Mouse (Mus musculus) forebrain, embryonic 14.5 days (tissue): ENCODE data around the gene Itpr2. TPM values are rescaled to one million over a fixed set of nuclear protein-coding genes. Genes with fewer than 3 reads are reported as not detected.

Experiments used
- ATAC-seq: fragments of 200-750 bp; cut with Nextera tagmentation; 2 replicates; pipeline ENCODE4 v1.8.0; 2017; ENCODE audit warnings: mild to moderate bottlenecking, moderate library complexity
- DNase-seq: peaks from one replicate; pipeline ENCODE4 v3.0.0-alpha.2; 2015; ENCODE audit warnings: low spot score
- H3K27ac ChIP-seq: fragments of 300-500 bp; sonication (generic); 2 replicates; pipeline ENCODE4 v1.5.1; 2014; ENCODE audit warnings: low read depth, mild to moderate bottlenecking, control low read depth, low read length, moderate library complexity
- H3K27me3 ChIP-seq: fragments of 300-500 bp; sonication (generic); replicated peaks from 2 replicates; pipeline ENCODE4 v1.6.1; 2014; ENCODE audit warnings: low read length, control low read depth, mixed read lengths; ENCODE audit not compliant: control insufficient read depth, insufficient read depth
- H3K36me3 ChIP-seq: fragments of 300-500 bp; sonication (generic); 2 replicates; pipeline ENCODE4 v1.6.1; 2014; ENCODE audit warnings: low read length, control low read depth; ENCODE audit not compliant: control insufficient read depth, insufficient read depth
- H3K4me1 ChIP-seq: fragments of 300-500 bp; sonication (generic); 2 replicates; pipeline ENCODE4 v1.6.1; 2014; ENCODE audit warnings: antibody characterized with exemption, low read length, control low read depth; ENCODE audit not compliant: control insufficient read depth, insufficient read depth
- H3K4me2 ChIP-seq: fragments of 300-500 bp; sonication (generic); 2 replicates; pipeline ENCODE4 v1.6.1; 2014; ENCODE audit warnings: mild to moderate bottlenecking, control low read depth, low read length
- H3K4me3 ChIP-seq: fragments of 300-500 bp; sonication (generic); 2 replicates; pipeline ENCODE4 v1.5.1; 2014; ENCODE audit warnings: low read depth, low read length, control low read depth
- H3K9ac ChIP-seq: fragments of 300-500 bp; sonication (generic); 2 replicates; pipeline ENCODE4 v1.6.1; 2014; ENCODE audit warnings: mild to moderate bottlenecking, low read length, control low read depth, moderate library complexity
- H3K9me3 ChIP-seq: fragments of 300-500 bp; sonication (generic); replicated peaks from 2 replicates; pipeline ENCODE4 v1.6.1; 2016; ENCODE audit warnings: low read length, control low read depth, mixed read lengths; ENCODE audit not compliant: control insufficient read depth
- WGBS: fragments of 180-500 bp; shearing (Covaris S2); extraction: QIAGEN DNeasy Blood & Tissue Kit; methylation state at CpG from one replicate; pipeline ENCODE4 v1.1.7; 2014; 5-methylcytosine and 5-hydroxymethylcytosine counted together
- polyA plus RNA-seq: library from polyadenylated mRNA; unstranded; fragments of >200 nt; fragmentation: Nextera tagmentation; extraction: Ambion mirVana; gene quantifications from 2 replicates; pipeline ENCODE4 v1.2.1, GENCODE M21; 2014

Gene Itpr2
- polyA plus RNA-seq, 1 experiment from 2014 or later: 2.4 TPM

GRCm38 (mm10) chr6:146185532-146185931 is 316.5 kb downstream of the Itpr2 start:
- no peaks in the 10 kb centered on the region for H3K27me3 ChIP-seq
- DNase-seq (no peak), ATAC-seq (no peak)
- no peak overlapping the region for H3K9ac ChIP-seq
- no peaks in the 10 kb centered on the region for H3K36me3 ChIP-seq
- H3K27ac ChIP-seq: no peak overlapping the region
- 92% methylated on average over 2 of the region's 2 CpGs for WGBS
- no peak overlapping the region for H3K4me3 ChIP-seq
- H3K4me2 ChIP-seq: no peak overlapping the region
- no peaks in the 10 kb centered on the region for H3K4me1 ChIP-seq
- H3K9me3 ChIP-seq: no peaks in the 10 kb centered on the region

- H3K4me3 ChIP-seq: no peak overlapping the region
- ATAC-seq (no peak), DNase-seq (no peak)
- H3K36me3 ChIP-seq: no peaks in the 10 kb centered on the region
- no peaks in the 10 kb centered on the region for H3K9me3 ChIP-seq
- no peak overlapping the region for H3K4me2 ChIP-seq
- no peak overlapping the region for H3K27ac ChIP-seq
- H3K9ac ChIP-seq: no peak overlapping the region
- no peaks in the 10 kb centered on the region for H3K4me1 ChIP-seq
- H3K27me3 ChIP-seq: no peaks in the 10 kb centered on the region
- 91% methylated on average over 9 of the region's 9 CpGs for WGBS
Observed at GRCm38 (mm10) chr6:146184771-146185170, 317.3 kb downstream of the Itpr2 start.

- H3K9me3 ChIP-seq: no peaks in the 10 kb centered on the region
- no peak for ATAC-seq
- WGBS: 93% methylated on average over 4 of the region's 4 CpGs
- no peaks in the 10 kb centered on the region for H3K4me1 ChIP-seq
- H3K4me2 ChIP-seq: no peak overlapping the region
- H3K9ac ChIP-seq: no peak overlapping the region
- no peaks in the 10 kb centered on the region for H3K27me3 ChIP-seq
- H3K36me3 ChIP-seq: no peaks in the 10 kb centered on the region
- no peak for DNase-seq
- H3K27ac ChIP-seq: no peak overlapping the region
- H3K4me3 ChIP-seq: no peak overlapping the region
Observed at GRCm38 (mm10) chr6:146174644-146175250, 327.3 kb downstream of the Itpr2 start.

GRCm38 (mm10) chr6:146170603-146171051 is 331.4 kb downstream of the Itpr2 start:
- Histone ChIP-seq H3K9ac (no peak overlapping the region), H3K27me3 (no peaks in the 10 kb centered on the region), H3K36me3 (no peaks in the 10 kb centered on the region), H3K4me2 (no peak overlapping the region), H3K4me1 (no peaks in the 10 kb centered on the region), H3K27ac (no peak overlapping the region), H3K4me3 (no peak overlapping the region), H3K9me3 (no peaks in the 10 kb centered on the region)
- WGBS: 92% methylated on average over 14 of the region's 14 CpGs
- ATAC-seq (no peak), DNase-seq (no peak)

GRCm38 (mm10) chr6:146167207-146167606 is 334.8 kb downstream of the Itpr2 start:
- Histone ChIP-seq H3K27me3 (no peaks in the 10 kb centered on the region), H3K4me2 (no peak overlapping the region), H3K4me1 (no peaks in the 10 kb centered on the region), H3K9ac (no peak overlapping the region), H3K4me3 (no peak overlapping the region), H3K27ac (no peak overlapping the region), H3K9me3 (no peaks in the 10 kb centered on the region), H3K36me3 (no peaks in the 10 kb centered on the region)
- ATAC-seq: no peak
- no peak for DNase-seq
- WGBS: 90% methylated on average over 5 of the region's 5 CpGs

GRCm38 (mm10) chr6:146159641-146160040 is 342.4 kb downstream of the Itpr2 start:
- no peak overlapping the region for H3K4me3 ChIP-seq
- WGBS: 60% methylated on average over 4 of the region's 4 CpGs
- DNase-seq (no peak), ATAC-seq (no peak)
- H3K4me1 ChIP-seq: no peaks in the 10 kb centered on the region
- no peaks in the 10 kb centered on the region for H3K36me3 ChIP-seq
- no peaks in the 10 kb centered on the region for H3K27me3 ChIP-seq
- no peak overlapping the region for H3K27ac ChIP-seq
- no peak overlapping the region for H3K4me2 ChIP-seq
- no peaks in the 10 kb centered on the region for H3K9me3 ChIP-seq
- H3K9ac ChIP-seq: no peak overlapping the region

GRCm38 (mm10) chr6:146158717-146159116 is 343.3 kb downstream of the Itpr2 start:
- H3K4me3 ChIP-seq: no peak overlapping the region
- no peak overlapping the region for H3K4me2 ChIP-seq
- ATAC-seq (no peak), DNase-seq (no peak)
- 95% methylated on average over 12 of the region's 12 CpGs for WGBS
- H3K27ac ChIP-seq: no peak overlapping the region
- no peaks in the 10 kb centered on the region for H3K4me1 ChIP-seq
- no peaks in the 10 kb centered on the region for H3K27me3 ChIP-seq
- H3K9ac ChIP-seq: no peak overlapping the region
- no peaks in the 10 kb centered on the region for H3K9me3 ChIP-seq
- no peaks in the 10 kb centered on the region for H3K36me3 ChIP-seq

GRCm38 (mm10) chr6:146157983-146158535 is 344.0 kb downstream of the Itpr2 start:
- Histone ChIP-seq H3K9me3 (no peaks in the 10 kb centered on the region), H3K4me3 (no peak overlapping the region), H3K9ac (no peak overlapping the region), H3K27ac (no peak overlapping the region), H3K4me2 (no peak overlapping the region), H3K4me1 (no peaks in the 10 kb centered on the region), H3K36me3 (no peaks in the 10 kb centered on the region), H3K27me3 (no peaks in the 10 kb centered on the region)
- ATAC-seq: no peak
- DNase-seq: no peak
- WGBS: 89% methylated on average over 8 of the region's 8 CpGs

- no peak for ATAC-seq
- Histone ChIP-seq H3K36me3 (no peaks in the 10 kb centered on the region), H3K4me1 (no peaks in the 10 kb centered on the region), H3K27ac (no peak overlapping the region), H3K27me3 (no peaks in the 10 kb centered on the region), H3K4me3 (no peak overlapping the region), H3K9me3 (no peaks in the 10 kb centered on the region), H3K9ac (no peak overlapping the region), H3K4me2 (no peak overlapping the region)
- DNase-seq: no peak
- 95% methylated on average over 14 of the region's 14 CpGs for WGBS
Observed at GRCm38 (mm10) chr6:146157099-146157498, 344.9 kb downstream of the Itpr2 start.
